10 mouse cellular contexts compared by ENCODE assay signal in the genomic region with DNA sequence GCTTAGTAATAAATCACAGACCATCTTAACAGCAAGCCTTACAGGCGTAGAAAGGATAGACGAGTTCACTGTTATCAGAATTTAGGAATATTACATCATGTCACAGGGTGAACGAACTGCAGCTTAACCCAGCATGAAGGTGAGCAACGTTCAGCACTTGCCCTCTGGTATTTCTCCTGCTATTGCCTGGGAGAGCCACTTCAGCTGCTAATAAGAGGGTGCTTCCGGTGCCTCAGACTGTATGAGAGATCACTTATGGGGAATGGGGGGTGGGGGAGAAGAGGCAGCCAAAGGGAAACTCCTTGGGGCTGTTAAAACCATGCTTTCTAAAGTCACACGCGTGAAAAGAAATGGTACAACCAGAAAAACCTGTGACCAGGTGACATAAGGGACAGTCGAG.
DNase-seq lines count a peak whose midpoint lies in the region; ATAC-seq and TF ChIP-seq lines count a peak whose summit lies in the region.
"Had no signal": no experiment of that assay in that cellular context is flagged by ENCODE, and none has a peak within 500 bp of the region (broad histone marks: within the 10 kb centered on the region; RNA-seq: fewer than 3 reads in every experiment).

No protein-coding gene starts in this region.

- H3K4me3 ChIP-seq in heart, embryonic 14.5 days (ENCODE audit: control insufficient read depth in 1 of 2, insufficient read depth in 1 of 2, low read depth in 1 of 2, low read length in 2 of 2) = peak overlapping the region; percentile 33 to 41
- H3K4me3 ChIP-seq in neural tube, embryonic 15.5 days (replicated peaks) = no peak overlapping the region
- H3K4me3 ChIP-seq in liver, embryonic 14.5 days (ENCODE audit: insufficient read depth in 1 of 2, low read depth in 2 of 2, low read length in 2 of 2) = no peak overlapping the region
- H3K4me3 ChIP-seq: neural tube, embryonic 13.5 days had no signal

- H3K4me1 ChIP-seq in heart, embryonic 14.5 days (ENCODE audit: control insufficient read depth in 2 of 2, insufficient read depth in 2 of 2, low read length in 2 of 2) = peaks cover 0 to 6% of the 10 kb centered on the region in 2 experiments; a peak in 3 of 4 replicates
- no peaks in the 10 kb centered on the region for H3K4me1 ChIP-seq in neural tube, embryonic 15.5 days
- H3K4me1 ChIP-seq in liver, embryonic 14.5 days (replicated peaks; ENCODE audit: control insufficient read depth in 2 of 2, insufficient read depth in 2 of 2, low read length in 1 of 2) = peaks cover 0 to 4% of the 10 kb centered on the region in 2 experiments; a peak in 1 of 4 replicates
- H3K4me1 ChIP-seq: neural tube, embryonic 13.5 days had no signal

- no peaks in the 10 kb centered on the region for H3K27me3 ChIP-seq in heart, embryonic 14.5 days (ENCODE audit: control insufficient read depth, insufficient read depth, low read length)
- H3K27me3 ChIP-seq in neural tube, embryonic 15.5 days (replicated peaks) = 0 out of 2 replicates have a peak, but pooled peaks cover 7% of the 10 kb centered on the region
- H3K27me3 ChIP-seq in liver, embryonic 14.5 days (ENCODE audit: control insufficient read depth, insufficient read depth, low read length) = no peaks in the 10 kb centered on the region

- no peak for TF ChIP-seq CTCF in liver, embryonic 14.5 days (IDR thresholded peaks at IDR 0.05; ENCODE audit: low read depth)

- TF ChIP-seq EP300 in liver, embryonic 14.5 days (IDR thresholded peaks at IDR 0.05; ENCODE audit: low read depth) = no peak

- WGBS in heart, embryonic 14.5 days = 31% methylated on average over 8 of the region's 8 CpGs
- 76% methylated on average over 8 of the region's 8 CpGs for WGBS in neural tube, embryonic 15.5 days
- 40% methylated on average over 8 of the region's 8 CpGs for WGBS in liver, embryonic 14.5 days (ENCODE audit: insufficient replicate concordance)

- H3K9me3 ChIP-seq in heart, embryonic 14.5 days (ENCODE audit: control insufficient read depth, low read length) = no peaks in the 10 kb centered on the region
- H3K9me3 ChIP-seq in neural tube, embryonic 15.5 days (replicated peaks) = no peaks in the 10 kb centered on the region
- H3K9me3 ChIP-seq in liver, embryonic 14.5 days (ENCODE audit: control insufficient read depth, low read length) = no peaks in the 10 kb centered on the region
- H3K9me3 ChIP-seq: neural tube, embryonic 13.5 days had no signal

- ATAC-seq in heart, embryonic 14.5 days (ENCODE audit: insufficient number of reproducible peaks, insufficient read depth, low FRiP score, low read depth) = no peak
- no peak for ATAC-seq in neural tube, embryonic 15.5 days (ENCODE audit: low FRiP score)
- no peak for ATAC-seq in liver, embryonic 14.5 days (ENCODE audit: insufficient read depth)
- ATAC-seq: hindbrain, embryonic 16.5 days had no signal

- no peak for DNase-seq in heart, postnatal 4 days
- DNase-seq in neural tube, embryonic 10.5 days (ENCODE audit: extremely low spot score, low spot score) = no peak
- DNase-seq in liver, embryonic 14.5 days (ENCODE audit: low read depth in 3 of 3, low spot score in 3 of 3) = no peak
- no peak for DNase-seq in frontal cortex, postnatal 36 days (ENCODE audit: low spot score in 2 of 2)
- no peak for DNase-seq in testis, postnatal 14 days (ENCODE audit: low spot score)
- DNase-seq: layer of hippocampus, adult 9-11 months had no signal

- no peaks in the 10 kb centered on the region for H3K36me3 ChIP-seq in heart, embryonic 14.5 days (ENCODE audit: control insufficient read depth, insufficient read depth, low read length)
- no peaks in the 10 kb centered on the region for H3K36me3 ChIP-seq in neural tube, embryonic 15.5 days
- H3K36me3 ChIP-seq in liver, embryonic 14.5 days (replicated peaks; ENCODE audit: control insufficient read depth, insufficient read depth, low read depth) = no peaks in the 10 kb centered on the region
- H3K36me3 ChIP-seq: neural tube, embryonic 13.5 days had no signal

- peak overlapping the region; percentile 70 for H3K4me2 ChIP-seq in heart, embryonic 14.5 days (ENCODE audit: low read length)
- H3K4me2 ChIP-seq in neural tube, embryonic 15.5 days = peak overlapping the region; percentile 28; the same call in 1 of the 2 replicates
- H3K4me2 ChIP-seq in liver, embryonic 14.5 days (ENCODE audit: low read depth) = peak overlapping the region; percentile 42

- no peak overlapping the region for H3K27ac ChIP-seq in heart, embryonic 14.5 days (replicated peaks in 1 of 2; ENCODE audit: control insufficient read depth in 1 of 2, insufficient read depth in 1 of 2, low read depth in 2 of 2, low read length in 2 of 2)
- no peak overlapping the region for H3K27ac ChIP-seq in neural tube, embryonic 15.5 days (replicated peaks)
- H3K27ac ChIP-seq in liver, embryonic 14.5 days = no peak overlapping the region
- H3K27ac ChIP-seq: neural tube, embryonic 13.5 days had no signal

- peak overlapping the region; percentile 60 for H3K9ac ChIP-seq in heart, embryonic 14.5 days (ENCODE audit: low read length)
- no peak overlapping the region for H3K9ac ChIP-seq in neural tube, embryonic 15.5 days (replicated peaks)
- no peak overlapping the region for H3K9ac ChIP-seq in liver, embryonic 14.5 days (replicated peaks)
- H3K9ac ChIP-seq: neural tube, embryonic 13.5 days had no signal

Comparison
In these comparisons a context has a peak if more than half of its experiments do, and no peak if none do; other contexts are left out.
1. H3K4me3 ChIP-seq: peak in heart, embryonic 14.5 days (2 of 2); none in neural tube, embryonic 15.5 days (single experiment) and liver, embryonic 14.5 days (0 of 2).
2. Peak in every context shown above with its lines, with median percentiles within 50 percentile points of each other: H3K4me2 ChIP-seq.